Mouse (Mus musculus): ENCODE results near the gene Slc5a4b. TPM values are rescaled to one million over a fixed set of nuclear protein-coding genes. Genes with fewer than 3 reads are reported as not detected.
"Not testable (repeated sequence)": the region's sequence is repeated elsewhere in the genome, so short reads cannot be mapped to it uniquely, and the experiment has no call there.

Gene Slc5a4b
- not detected for total RNA-seq (2021)
- long read RNA-seq, experiment 1 = 0 reads
- long read RNA-seq, experiment 2 = 0 reads

- no peak for DNase-seq
Measured at GRCm38 (mm10) chr10:76110861-76111260, at the start of gene Slc5a4b. Slc5a4b (minus strand) TSS chr10:76110961.

GRCm38 (mm10) chr10:76158009-76158408 lies 47.2 kb upstream of the Slc5a4b start:
- DNase-seq = no peak

GRCm38 (mm10) chr10:76157528-76157927 lies 46.8 kb upstream of the Slc5a4b start:
- DNase-seq = no peak

GRCm38 (mm10) chr10:76155911-76156310 lies 45.1 kb upstream of the Slc5a4b start:
- DNase-seq = no peak

- no peak for DNase-seq
Measured at GRCm38 (mm10) chr10:76147278-76147677, 36.5 kb upstream of the Slc5a4b start, which contains the start of gene Slc5a4a. Slc5a4a (plus strand) TSS chr10:76147451.

DNA sequence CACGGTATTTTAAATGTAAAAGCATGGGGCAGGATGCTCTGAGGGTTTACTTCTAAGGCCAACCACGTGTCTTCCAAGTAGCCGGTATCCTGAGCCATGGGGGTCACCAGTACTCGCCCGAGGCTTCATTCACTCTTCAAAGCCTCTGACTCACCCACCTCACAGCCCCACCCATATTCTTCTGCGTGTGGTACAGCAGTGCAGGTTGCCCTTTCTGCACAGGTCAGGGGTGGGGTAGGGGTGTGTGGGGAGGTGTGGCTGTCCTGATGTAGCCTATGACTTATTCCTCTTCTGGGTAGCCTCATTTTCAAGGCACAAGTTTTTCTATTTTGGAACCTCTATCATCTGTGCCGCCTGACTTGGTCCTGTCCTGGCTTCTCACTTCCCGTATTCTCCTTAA lies 36.1 kb upstream of the Slc5a4b start:
- no peak for DNase-seq

GRCm38 (mm10) chr10:76136318-76136717 lies 25.6 kb upstream of the Slc5a4b start:
- no peak for DNase-seq

GRCm38 (mm10) chr10:76132506-76132905 lies 21.7 kb upstream of the Slc5a4b start:
- DNase-seq = no peak

DNA sequence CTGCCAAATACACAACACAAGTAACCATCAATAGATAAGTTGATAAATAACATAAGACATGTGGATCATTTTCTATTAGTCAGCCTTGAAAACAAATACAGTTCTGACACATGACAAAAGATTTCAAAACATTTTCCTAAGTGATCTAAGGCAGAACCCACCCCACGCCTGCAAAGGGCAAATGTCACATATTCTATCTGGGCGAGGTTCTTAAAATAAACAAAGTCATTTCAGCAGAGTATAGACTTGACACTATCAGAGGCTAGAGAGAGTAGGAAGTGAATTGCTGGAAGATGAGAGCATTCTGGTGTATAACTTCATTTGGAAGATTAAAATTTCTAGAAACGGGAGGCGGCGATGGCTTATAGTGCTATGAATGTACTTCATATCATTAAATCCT lies 10.7 kb upstream of the Slc5a4b start:
- DNase-seq = no peak

DNA sequence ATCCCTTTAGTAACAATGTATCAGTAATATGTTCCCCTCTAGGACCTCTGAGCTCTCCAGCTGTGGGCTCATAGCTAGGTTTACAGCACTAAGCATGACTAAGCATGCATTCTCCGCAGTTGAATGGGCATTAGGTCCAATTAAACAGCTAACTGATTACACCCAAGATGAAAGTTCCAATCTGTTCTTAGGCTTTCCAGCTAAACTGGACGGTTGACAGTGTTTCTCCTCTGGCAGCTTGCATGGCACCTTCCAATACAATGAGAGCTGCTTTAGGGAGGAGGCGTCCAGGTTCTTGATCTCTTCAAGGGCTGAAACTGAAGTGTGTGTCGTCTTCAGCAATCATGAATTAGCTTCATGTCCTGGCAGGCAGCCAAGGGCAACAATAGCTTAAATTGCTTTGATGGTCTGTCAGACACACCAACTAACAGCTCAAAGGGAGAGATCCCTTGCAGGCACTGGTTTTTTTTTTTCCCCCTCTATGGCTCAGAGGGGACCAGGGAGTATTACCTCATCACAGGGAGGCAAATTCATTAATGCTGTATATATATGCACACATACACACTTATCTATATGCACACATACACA lies 9.5 kb upstream of the Slc5a4b start:
- no peak for DNase-seq

DNA sequence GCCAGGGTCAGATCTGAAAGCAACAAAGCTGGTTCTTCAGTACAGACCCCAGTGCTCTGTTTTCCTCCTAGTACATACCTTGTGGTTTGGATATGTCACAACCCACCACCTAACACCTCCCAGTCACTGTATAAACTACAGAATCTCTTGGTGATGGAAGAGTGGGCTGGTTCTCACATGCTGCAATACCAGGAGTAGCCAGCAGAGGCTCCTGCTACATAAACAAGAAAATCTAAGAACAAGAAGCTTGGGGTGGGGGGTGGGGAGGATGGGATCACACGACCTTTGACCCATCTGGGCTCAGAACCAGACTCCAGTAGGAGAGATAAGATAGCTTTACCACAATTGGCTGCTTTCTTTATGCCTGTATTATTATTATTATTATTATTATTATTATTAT lies 8.0 kb upstream of the Slc5a4b start:
- no peak for DNase-seq

DNA sequence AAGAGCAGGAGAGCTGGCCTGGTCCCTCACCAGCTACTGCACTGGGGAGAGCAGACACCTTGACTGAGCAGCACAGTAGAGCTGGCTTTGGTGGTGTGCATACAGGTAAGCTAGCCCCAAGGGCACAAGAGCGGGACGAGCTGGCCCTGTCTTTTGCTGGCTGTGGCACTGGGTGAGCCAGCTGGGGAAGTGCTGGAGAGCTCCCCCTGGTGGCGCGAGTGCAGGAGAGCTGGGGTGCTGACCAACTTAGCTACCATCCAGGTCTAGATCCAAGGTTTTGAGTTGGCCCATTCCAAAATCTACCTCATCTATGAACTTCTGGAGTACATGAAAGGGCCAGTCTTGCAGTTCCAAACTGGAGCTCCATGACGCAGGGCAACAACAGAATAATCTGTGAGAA lies 7.2 kb upstream of the Slc5a4b start:
- DNase-seq = peak; percentile 22

GRCm38 (mm10) chr10:76097368-76097767 lies 13.4 kb downstream of the Slc5a4b start:
- DNase-seq = no peak

DNA sequence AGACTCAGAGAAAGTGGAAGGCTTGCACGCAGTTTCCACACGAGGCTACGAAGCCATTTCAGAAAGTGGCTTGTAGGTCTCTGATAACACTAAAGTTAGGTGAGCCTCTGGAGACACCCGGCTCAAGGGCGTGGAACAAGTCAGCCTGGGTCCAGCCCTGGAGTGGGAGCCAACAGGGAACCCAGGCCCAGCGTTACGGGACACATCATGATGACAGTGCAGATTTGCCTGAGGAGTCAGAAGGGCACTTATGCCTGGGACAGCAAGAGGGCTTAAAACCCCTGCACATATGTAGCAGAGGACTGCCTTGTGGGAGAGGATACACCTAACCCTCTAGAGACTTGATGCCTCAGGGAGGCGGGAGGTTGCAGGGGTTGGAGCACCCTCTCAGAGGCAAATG lies 14.2 kb downstream of the Slc5a4b start:
- DNase-seq = no peak

- not testable (repeated sequence) for DNase-seq
Measured at GRCm38 (mm10) chr10:76077008-76077407, 33.8 kb downstream of the Slc5a4b start.

- not testable (repeated sequence) for DNase-seq
Measured at GRCm38 (mm10) chr10:76072080-76072479, 38.7 kb downstream of the Slc5a4b start.

- DNase-seq = no peak
Measured at GRCm38 (mm10) chr10:76067674-76068613, 42.8 kb downstream of the Slc5a4b start.

DNA sequence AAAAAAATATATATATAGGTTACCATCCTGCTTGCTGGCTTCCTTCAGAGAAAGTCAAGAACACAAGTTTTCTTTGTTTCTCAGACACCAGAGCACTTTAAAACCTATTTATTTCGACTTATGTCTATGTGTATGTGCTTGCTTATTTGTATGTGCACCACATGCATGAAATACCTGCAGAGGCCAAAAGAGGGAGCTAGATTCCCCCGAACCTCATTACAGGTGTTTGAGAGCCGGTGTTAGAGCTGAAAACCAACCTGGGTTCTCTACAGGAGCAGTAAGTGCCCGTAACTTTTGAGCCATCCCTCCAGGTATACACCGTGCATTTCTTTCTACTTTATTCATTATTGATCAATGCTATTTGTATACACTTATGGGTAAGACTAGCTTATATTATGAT lies 48.3 kb downstream of the Slc5a4b start:
- no peak for DNase-seq

DNA sequence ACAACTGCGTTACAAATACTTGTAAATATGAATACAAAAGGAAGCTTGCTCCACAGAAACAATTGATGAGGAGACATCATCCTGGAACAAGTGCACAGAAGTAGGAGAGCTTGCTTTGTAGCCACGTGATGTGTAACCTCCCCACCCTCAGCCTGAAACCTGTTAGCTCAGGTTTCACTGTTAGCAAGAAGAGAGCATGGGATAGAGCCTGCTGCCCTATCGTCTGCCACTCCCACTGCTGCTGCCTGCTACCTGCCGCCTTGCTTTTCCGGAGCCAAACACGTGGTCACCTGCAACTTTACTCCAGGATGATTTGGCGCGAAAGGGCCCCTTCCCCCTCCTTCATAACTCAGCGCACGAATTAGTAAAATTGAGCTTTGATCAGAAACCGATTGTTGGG lies 58.9 kb downstream of the Slc5a4b start:
- DNase-seq = no peak

DNA sequence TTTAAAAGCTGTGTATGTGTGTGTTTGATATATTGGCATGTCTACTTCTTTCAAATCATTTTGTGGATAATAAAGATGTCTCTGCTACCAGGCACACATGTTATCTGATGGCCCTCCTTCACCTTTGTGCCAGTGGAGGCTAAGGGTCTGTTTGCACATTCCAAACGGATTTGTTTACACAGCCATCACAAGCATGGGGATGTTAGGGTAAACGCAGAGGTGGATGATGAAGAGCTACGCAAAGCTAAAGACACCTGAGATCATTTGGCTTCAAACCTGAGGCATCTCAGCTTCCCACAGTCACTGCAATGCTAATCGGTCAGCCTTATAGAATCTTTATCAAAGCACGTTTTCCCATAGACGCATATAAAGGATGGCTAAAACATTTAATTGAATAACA lies 61.8 kb downstream of the Slc5a4b start:
- DNase-seq = no peak

GRCm38 (mm10) chr10:76047182-76047869 lies 63.4 kb downstream of the Slc5a4b start:
- no peak for DNase-seq

GRCm38 (mm10) chr10:76046754-76047153 lies 64.0 kb downstream of the Slc5a4b start:
- no peak for DNase-seq

DNA sequence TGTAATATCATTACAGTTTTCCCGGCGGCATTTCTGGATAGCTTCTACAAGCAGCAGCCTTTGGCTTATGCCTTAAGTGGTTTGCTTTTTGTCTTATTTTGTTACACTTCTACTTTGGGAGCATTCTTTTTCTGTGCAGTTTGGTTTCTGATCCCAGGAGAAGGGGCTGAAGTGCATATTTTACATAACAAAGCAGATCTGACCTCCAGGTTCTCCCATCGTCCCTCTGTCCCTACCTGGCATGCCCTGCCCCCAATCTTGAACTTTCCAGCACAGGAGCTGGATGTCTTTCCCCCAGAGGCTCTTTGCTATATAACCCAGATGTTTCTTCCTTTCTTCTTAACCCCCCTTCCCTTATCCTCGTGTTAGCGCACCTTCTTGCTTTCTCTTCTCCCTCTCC lies 65.4 kb downstream of the Slc5a4b start:
- DNase-seq = no peak

Data from gastrocnemius, postnatal 25 days (tissue).